Mouse (Mus musculus) layer of hippocampus, adult 9-11 months (tissue): Measurements from ENCODE around the gene Zfp369.
"Not testable (repeated sequence)": the region's sequence is repeated elsewhere in the genome, so short reads cannot be mapped to it uniquely, and the experiment has no call there.

Source experiments
- DNase-seq: peaks from one replicate; pipeline ENCODE4 v3.0.0; 2022

Zfp369 gene

GRCm38 (mm10) chr13:65278383-65279341, at the start of gene Zfp369:
Gene Zfp369, plus strand, starts transcription at chr13:65278814.
- DNase-seq: peak; percentile 94

- DNase-seq: no peak
Observed at GRCm38 (mm10) chr13:65237211-65237610, 41.4 kb upstream of the Zfp369 start.

GRCm38 (mm10) chr13:65240509-65241098, 38.0 kb upstream of the Zfp369 start:
- peak; percentile 98 for DNase-seq

GRCm38 (mm10) chr13:65241099-65241626, 37.5 kb upstream of the Zfp369 start:
- DNase-seq: peak; percentile 96

- DNase-seq: peak; percentile 32
Observed at GRCm38 (mm10) chr13:65241627-65242318, 36.8 kb upstream of the Zfp369 start.

- no peak for DNase-seq
Observed at GRCm38 (mm10) chr13:65242319-65242787, 36.3 kb upstream of the Zfp369 start.

GRCm38 (mm10) chr13:65243273-65243672, 35.3 kb upstream of the Zfp369 start:
- no peak for DNase-seq

GRCm38 (mm10) chr13:65258175-65258954, 20.2 kb upstream of the Zfp369 start:
- peak; percentile 87 for DNase-seq

GRCm38 (mm10) chr13:65259239-65259638, 19.4 kb upstream of the Zfp369 start, which contains the start of gene Gm10775:
Gene Gm10775, plus strand, starts transcription at chr13:65259539.
- DNase-seq: no peak

GRCm38 (mm10) chr13:65262086-65262485, 16.5 kb upstream of the Zfp369 start:
- no peak for DNase-seq

- DNase-seq: no peak
Observed at GRCm38 (mm10) chr13:65277994-65278382, 626 bp upstream of the Zfp369 start.

- no peak for DNase-seq
Observed at GRCm38 (mm10) chr13:65286771-65287170, 8.2 kb downstream of the Zfp369 start.

GRCm38 (mm10) chr13:65296354-65296753, 17.7 kb downstream of the Zfp369 start:
- DNase-seq: no peak

GRCm38 (mm10) chr13:65310849-65311248, 32.2 kb downstream of the Zfp369 start:
- DNase-seq: not testable (repeated sequence)

- no peak for DNase-seq
Observed at GRCm38 (mm10) chr13:65311311-65311755, 32.7 kb downstream of the Zfp369 start.

GRCm38 (mm10) chr13:65311826-65312225, 33.2 kb downstream of the Zfp369 start:
- DNase-seq: no peak

- not testable (repeated sequence) for DNase-seq
Observed at GRCm38 (mm10) chr13:65348501-65348900, 69.9 kb downstream of the Zfp369 start.

- not testable (repeated sequence) for DNase-seq
Observed at GRCm38 (mm10) chr13:65351768-65352167, 73.2 kb downstream of the Zfp369 start.
